Mouse (Mus musculus) heart, adult 2 months (tissue): ENCODE results near the gene Ttyh3. TPM values are rescaled to one million over a fixed set of nuclear protein-coding genes. Genes with fewer than 3 reads are reported as not detected.
A peak's percentile ranks its signal among the peaks of the same experiment; 100 is the strongest.

Experiments used
- DNase-seq, 2 experiments: peaks; one replicate each; pipeline ENCODE4 v3.0.0; 2021
- H3K27ac ChIP-seq: fragments of 200-600 bp; 2 replicates; pipeline ENCODE4 v1.8.1; 2022
- H3K27me3 ChIP-seq: fragments of 200-500 bp; 2 replicates; pipeline ENCODE4 v1.6.1; 2012; ENCODE audit warnings: mild to moderate bottlenecking, low read length, inconsistent platforms, mixed read lengths; ENCODE audit not compliant: control insufficient read depth, insufficient read depth
- H3K36me3 ChIP-seq: fragments of 200-500 bp; 2 replicates; pipeline ENCODE4 v1.6.1; 2012; ENCODE audit warnings: low read length, inconsistent platforms; ENCODE audit not compliant: control insufficient read depth, insufficient read depth
- H3K4me1 ChIP-seq: fragments of 200-500 bp; 2 replicates; pipeline ENCODE4 v1.6.1; 2011; ENCODE audit warnings: low read length; ENCODE audit not compliant: control insufficient read depth, insufficient read depth
- H3K4me3 ChIP-seq: fragments of 200-600 bp; 2 replicates; pipeline ENCODE4 v1.8.1; 2022
- H3K79me2 ChIP-seq: fragments of 200-500 bp; replicated peaks from 2 replicates; pipeline ENCODE4 v1.6.1; 2012; ENCODE audit warnings: mild to moderate bottlenecking, inconsistent platforms, low read length, moderate library complexity, mixed read lengths; ENCODE audit not compliant: control insufficient read depth, insufficient read depth
- H3K9ac ChIP-seq: fragments of 200-500 bp; 2 replicates; pipeline ENCODE4 v1.6.1; 2012; ENCODE audit warnings: low read depth, mild to moderate bottlenecking, control low read depth, inconsistent platforms, low read length, mixed read lengths
- CTCF ChIP-seq: fragments of 200-600 bp; IDR thresholded peaks from 2 replicates; pipeline ENCODE4 v1.8.1; 2022; ENCODE audit warnings: antibody characterized with exemption, mild to moderate bottlenecking, moderate library complexity
- EP300 ChIP-seq: fragments of 200-500 bp; IDR thresholded peaks from 2 replicates; pipeline ENCODE4 v1.6.1; 2011; ENCODE audit warnings: low read depth, low read length, control low read depth; ENCODE audit not compliant: insufficient read depth
- POLR2A ChIP-seq: fragments of 200-500 bp; IDR thresholded peaks from 2 replicates; pipeline ENCODE4 v1.6.1; 2011; ENCODE audit warnings: mild to moderate bottlenecking, low read depth, low read length, control low read depth; ENCODE audit not compliant: insufficient read depth
- WGBS: fragments of 180-500 bp; shearing (Covaris S2); methylation state at CpG from one replicate; pipeline ENCODE4 v1.1.7; 2018; 5-methylcytosine and 5-hydroxymethylcytosine counted together
- intact Hi-C: fragments of 180-260 bp; cut with DNase I; formaldehyde crosslinking; loops from one replicate; pipeline ENCODE4 v1.15.1; 2025
- polyA plus RNA-seq: library from polyadenylated mRNA; depleted of rRNA; stranded (reverse); fragments of >200 nt; gene quantifications from 2 replicates; pipeline ENCODE4 v1.2.3, GENCODE M21; 2012
- total RNA-seq, 2 experiments: library from RNA; stranded (reverse); gene quantifications; 2 replicates each; pipeline ENCODE4 v1.2.3; 2021

The Ttyh3 gene
- total and polyA plus RNA-seq, 3 experiments: 10.6 to 14.6 (median 11.0) TPM

GRCm38 (mm10) chr5:140621517-140621916 is 27.3 kb downstream of the Ttyh3 start:
- Histone ChIP-seq H3K36me3 (no peaks in the 10 kb centered on the region), H3K27ac (no peak overlapping the region), H3K4me3 (no peak overlapping the region), H3K4me1 (no peaks in the 10 kb centered on the region), H3K27me3 (no peaks in the 10 kb centered on the region), H3K9ac (no peak overlapping the region), H3K79me2 (no peaks in the 10 kb centered on the region)
- 71% methylated on average over 10 of the region's 10 CpGs for WGBS
- TF ChIP-seq POLR2A (no peak), EP300 (no peak)
- intact Hi-C loops: no loop called here
- no peak for DNase-seq

DNA sequence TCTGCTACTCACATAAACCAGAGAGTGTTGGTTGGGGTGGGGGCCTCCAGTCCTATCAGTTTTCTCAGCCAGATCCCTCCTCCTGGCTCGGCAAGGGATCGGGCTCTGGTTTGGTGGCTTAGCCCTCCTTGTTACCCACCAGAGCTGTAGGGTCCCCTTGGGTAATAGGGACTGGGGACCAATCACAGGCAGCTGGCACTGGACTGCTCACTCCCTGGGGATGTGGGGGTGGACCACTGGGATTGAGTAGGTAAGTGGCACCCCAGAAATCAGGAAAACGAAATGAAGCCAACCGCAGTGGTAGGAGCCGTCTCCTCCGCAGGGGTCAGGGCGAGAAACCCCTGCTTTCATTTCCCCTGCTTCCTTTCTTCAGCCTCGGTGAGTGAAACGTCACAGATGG is 27.7 kb downstream of the Ttyh3 start:
- Histone ChIP-seq H3K9ac (no peak overlapping the region), H3K27me3 (no peaks in the 10 kb centered on the region), H3K36me3 (no peaks in the 10 kb centered on the region), H3K4me3 (no peak overlapping the region), H3K4me1 (no peaks in the 10 kb centered on the region), H3K27ac (no peak overlapping the region), H3K79me2 (no peaks in the 10 kb centered on the region)
- WGBS: 75% methylated on average over 9 of the region's 9 CpGs
- no peak for TF ChIP-seq EP300
- TF ChIP-seq POLR2A: no peak
- TF ChIP-seq CTCF: no peak
- intact Hi-C loops: no loop called here
- DNase-seq: no peak

DNA sequence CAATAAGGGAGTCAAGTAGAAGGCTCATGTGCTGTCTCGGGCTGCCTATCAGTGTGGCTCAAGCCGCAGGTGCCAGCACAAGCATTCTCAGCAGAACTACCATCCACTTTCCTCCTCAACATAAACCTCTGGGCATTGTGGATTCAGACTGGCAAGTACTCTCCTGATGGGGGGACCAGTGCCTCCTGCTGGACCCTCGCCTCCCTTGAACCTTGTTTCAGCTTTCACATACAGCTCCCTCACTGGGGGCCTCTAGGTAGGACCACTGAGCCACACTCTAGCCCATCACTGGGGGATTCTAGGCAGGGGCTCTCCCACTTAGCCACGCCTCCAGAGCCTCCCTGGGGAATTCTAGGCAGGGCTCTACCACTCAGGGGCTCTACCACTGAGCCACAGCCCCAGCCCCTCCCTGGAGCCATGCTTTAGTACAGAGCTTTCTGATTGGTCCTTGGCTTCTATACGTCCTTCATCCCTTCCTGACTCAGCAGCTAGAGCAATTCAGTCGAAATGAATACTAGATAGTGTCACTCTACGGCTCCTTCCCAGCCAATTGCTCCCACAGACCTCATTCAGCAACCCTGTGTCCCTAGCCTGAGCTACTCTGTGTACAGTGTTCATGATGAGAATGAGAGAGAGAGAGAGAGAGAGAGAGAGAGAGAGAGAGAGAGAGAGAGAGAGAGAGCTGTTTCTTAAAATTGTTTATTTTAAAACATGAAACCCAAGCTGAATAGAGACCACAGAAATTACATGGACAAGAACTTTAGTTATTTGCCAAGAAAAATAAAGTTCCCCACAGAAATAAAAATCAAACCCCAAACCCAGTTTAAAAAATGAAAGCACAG is 28.7 kb downstream of the Ttyh3 start:
- H3K27me3 ChIP-seq: no peaks in the 10 kb centered on the region
- H3K4me1 ChIP-seq: no peaks in the 10 kb centered on the region
- no peak for DNase-seq
- no peak overlapping the region for H3K4me3 ChIP-seq
- H3K36me3 ChIP-seq: no peaks in the 10 kb centered on the region
- H3K27ac ChIP-seq: no peak overlapping the region
- no peak overlapping the region for H3K9ac ChIP-seq
- intact Hi-C loops: loop anchor here (1.0 kb wide), 2 partner anchors 52 to 80 kb away; no protein-coding TSS in a partner anchor
- TF ChIP-seq EP300 (no peak), CTCF (no peak), POLR2A (no peak)
- 57% methylated on average over 7 of the region's 7 CpGs for WGBS
- no peaks in the 10 kb centered on the region for H3K79me2 ChIP-seq

- Histone ChIP-seq H3K27me3 (no peaks in the 10 kb centered on the region), H3K4me3 (no peak overlapping the region), H3K27ac (no peak overlapping the region), H3K9ac (no peak overlapping the region), H3K36me3 (no peaks in the 10 kb centered on the region), H3K4me1 (no peaks in the 10 kb centered on the region), H3K79me2 (no peaks in the 10 kb centered on the region)
- DNase-seq: peak; percentile 76 to 84
- intact Hi-C loops: loop anchor here (1.0 kb wide), 2 partner anchors 51 to 79 kb away; no protein-coding TSS in a partner anchor
- TF ChIP-seq EP300: peak; percentile 86
- TF ChIP-seq POLR2A: no peak; the same call in 1 of the 2 replicates
- peak; percentile 85 for TF ChIP-seq CTCF
- 18% methylated on average over 6 of the region's 6 CpGs for WGBS
Measured at GRCm38 (mm10) chr5:140619151-140619771, 29.6 kb downstream of the Ttyh3 start.

DNA sequence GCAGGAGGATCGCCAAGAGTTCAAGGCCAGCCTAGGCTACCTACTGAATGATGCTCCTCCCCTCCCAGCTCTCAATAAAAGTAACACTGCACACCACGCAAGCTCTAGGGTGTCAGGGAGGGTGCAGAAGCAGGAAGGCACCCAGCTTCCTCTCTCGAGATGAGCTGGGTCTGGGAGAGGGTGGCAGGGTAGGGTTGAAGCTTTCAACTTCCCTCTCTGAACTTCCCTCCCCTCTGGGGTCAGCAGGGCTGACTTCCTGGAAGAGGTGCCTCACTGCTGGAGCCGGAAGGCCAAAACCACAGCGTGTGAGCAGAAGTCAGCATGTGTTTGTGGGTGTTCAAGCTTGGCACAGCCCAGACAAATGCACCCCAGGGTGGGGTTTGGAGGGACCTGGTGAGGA is 31.1 kb downstream of the Ttyh3 start:
- H3K4me3 ChIP-seq: no peak overlapping the region
- H3K27ac ChIP-seq: no peak overlapping the region; the same call in 1 of the 2 replicates
- 57% methylated on average over 5 of the region's 5 CpGs for WGBS
- peak; percentile 57 to 82 for DNase-seq
- H3K36me3 ChIP-seq: no peaks in the 10 kb centered on the region
- H3K27me3 ChIP-seq: no peaks in the 10 kb centered on the region
- H3K4me1 ChIP-seq: no peaks in the 10 kb centered on the region
- no peaks in the 10 kb centered on the region for H3K79me2 ChIP-seq
- H3K9ac ChIP-seq: no peak overlapping the region
- TF ChIP-seq POLR2A (no peak), EP300 (no peak), CTCF (no peak)
- intact Hi-C loops: no loop called here

DNA sequence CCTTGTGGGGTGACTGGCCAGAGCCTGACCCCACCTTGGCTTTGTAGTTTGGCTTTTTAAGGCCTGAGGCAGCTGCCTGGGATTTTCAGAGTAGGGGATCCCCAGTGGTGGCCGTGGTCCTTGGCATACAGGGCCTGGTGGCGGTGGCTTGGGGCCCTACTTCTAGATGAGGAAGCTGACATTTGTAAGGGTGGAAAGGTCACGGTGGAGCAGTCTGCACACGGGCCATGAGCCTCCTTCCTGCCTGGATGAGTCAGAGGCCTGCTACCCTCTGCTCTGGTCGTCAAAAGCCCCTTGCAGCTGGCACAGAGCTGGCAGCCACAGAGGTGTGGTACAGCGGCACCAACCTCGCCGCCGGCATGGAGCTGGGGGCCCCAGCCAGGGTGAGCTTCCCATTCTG is 32.1 kb downstream of the Ttyh3 start:
- 65% methylated on average over 9 of the region's 9 CpGs for WGBS
- intact Hi-C loops: no loop called here
- no peak overlapping the region for H3K9ac ChIP-seq
- H3K36me3 ChIP-seq: no peaks in the 10 kb centered on the region
- DNase-seq: peak in 1 of 2 experiments; percentile 68
- H3K79me2 ChIP-seq: no peaks in the 10 kb centered on the region
- H3K27me3 ChIP-seq: no peaks in the 10 kb centered on the region
- H3K4me1 ChIP-seq: 0 out of 2 replicates have a peak, but pooled peaks cover under 1% of the 10 kb centered on the region
- no peak overlapping the region for H3K27ac ChIP-seq
- TF ChIP-seq EP300 (no peak), POLR2A (no peak)
- no peak overlapping the region for H3K4me3 ChIP-seq
